Mouse (Mus musculus) cerebellum, postnatal 25 days (tissue): ENCODE data around the gene Olfr593.
A peak's percentile ranks its signal among the peaks of the same experiment; 100 is the strongest.
"Not testable (repeated sequence)": the region's sequence is repeated elsewhere in the genome, so short reads cannot be mapped to it uniquely, and the experiment has no call there.

Experiments used
- DNase-seq, 2 experiments: peaks; one replicate each; pipeline ENCODE4 v3.0.0; 2021; ENCODE audit warnings: mixed read lengths in 2 of 2

The Olfr593 gene

DNA sequence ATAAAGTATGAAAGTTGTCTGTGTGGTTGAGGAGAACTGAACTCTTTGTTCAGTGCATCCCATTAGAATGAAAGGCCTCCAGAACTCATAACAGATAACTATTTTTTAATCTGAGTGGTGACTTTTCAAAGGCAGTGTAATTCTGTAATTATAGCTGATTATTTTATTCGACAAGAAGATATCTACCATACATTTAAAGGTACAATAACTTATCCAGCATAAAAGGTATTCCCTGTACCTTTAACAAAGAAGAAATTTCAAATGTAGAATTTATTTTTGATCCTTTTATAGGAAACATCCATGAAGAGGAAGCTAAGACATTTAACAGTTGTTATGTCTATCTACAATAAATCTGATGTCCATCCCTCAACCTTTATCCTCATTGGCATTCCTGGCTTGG lies at the start of gene Olfr593:
Gene Olfr593, plus strand, starts transcription at position 301 of the 400 bp plus-strand sequence.
- DNase-seq, result no peak

GRCm38 (mm10) chr7:103169697-103170096 lies 42.0 kb upstream of the Olfr593 start:
- peak; percentile 14 to 52 for DNase-seq

DNA sequence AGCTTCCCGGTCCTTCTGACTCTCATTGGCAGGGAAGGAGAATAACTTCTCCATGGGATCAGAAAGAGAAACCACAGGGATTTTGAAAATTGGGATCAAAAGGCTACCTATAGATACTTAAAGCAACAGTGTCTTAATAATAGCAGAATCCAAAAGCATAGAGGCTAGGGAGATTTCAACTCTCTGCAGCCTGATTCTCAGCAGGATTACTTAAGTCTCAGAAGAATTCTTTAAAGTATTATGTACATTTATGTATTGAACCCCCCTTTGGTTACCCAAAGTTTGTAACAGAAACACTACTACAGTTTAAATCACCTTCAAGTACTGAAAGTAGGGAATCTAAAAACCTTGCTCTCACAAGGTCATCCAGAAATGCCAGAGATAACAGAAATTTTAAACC lies 33.4 kb upstream of the Olfr593 start, which contains the start of gene Olfr591:
Gene Olfr591, minus strand, starts transcription at position 101 of the 400 bp plus-strand sequence.
- no peak for DNase-seq

- not testable (repeated sequence) for DNase-seq
Measured at GRCm38 (mm10) chr7:103184503-103184902, 27.2 kb upstream of the Olfr593 start, which contains the start of gene Olfr592. TSS of gene Olfr592 (plus strand) at chr7:103184803.

- not testable (repeated sequence) for DNase-seq
Measured at GRCm38 (mm10) chr7:103212050-103212449, 388 bp downstream of the Olfr593 start.

GRCm38 (mm10) chr7:103216696-103217095 lies 5.0 kb downstream of the Olfr593 start, which contains the start of gene Olfr594:
TSS of gene Olfr594 (plus strand) at chr7:103216996.
- DNase-seq, result no peak

- not testable (repeated sequence) for DNase-seq
Measured at GRCm38 (mm10) chr7:103252405-103252804, 40.7 kb downstream of the Olfr593 start, which contains the start of gene Usp17ld. TSS of gene Usp17ld (minus strand) at chr7:103252505.
